Mouse (Mus musculus) C2C12 (cell line): ENCODE measurements at regions not wholly inside any gene's neighbourhood (a gene's known extent, or its start where the extent isn't known, plus 50 kb on each side); places are given as distances from the start of the nearest gene placed in this dataset.

Source experiments
- H3K27me3 ChIP-seq: one replicate; pipeline ENCODE4 v1.6.1; 2011; ENCODE audit not compliant: control insufficient read depth, insufficient read depth, insufficient read length
- H3K36me3 ChIP-seq: one replicate; pipeline ENCODE4 v1.6.1; 2011; ENCODE audit not compliant: control insufficient read depth, insufficient read depth
- H3K4me3 ChIP-seq: one replicate; pipeline ENCODE4 v1.5.1; 2011; ENCODE audit warnings: mild to moderate bottlenecking, control low read depth; ENCODE audit not compliant: poor library complexity, insufficient read depth, severe bottlenecking
- H3K79me2 ChIP-seq: one replicate; pipeline ENCODE4 v1.6.1; 2011; ENCODE audit not compliant: control insufficient read depth, insufficient read depth
- H3K79me3 ChIP-seq: one replicate; pipeline ENCODE4 v1.6.1; 2011; ENCODE audit warnings: low read depth, control low read depth
- H3ac ChIP-seq: one replicate; pipeline ENCODE3; 2011; ENCODE audit warnings: low read depth; ENCODE audit not compliant: control insufficient read depth, insufficient read length
- CEBPB ChIP-seq: IDR thresholded peaks from one replicate; pipeline ENCODE4 v1.6.1; 2011; ENCODE audit warnings: low read depth, mild to moderate bottlenecking, control low read depth, moderate library complexity
- CTCF ChIP-seq: IDR thresholded peaks from one replicate; pipeline ENCODE4 v1.5.1; 2011; ENCODE audit not compliant: control insufficient read depth, insufficient read depth, insufficient read length
- FOSL1 ChIP-seq: IDR thresholded peaks from one replicate; pipeline ENCODE4 v1.8.0; 2011; ENCODE audit warnings: mild to moderate bottlenecking, low read length; ENCODE audit not compliant: poor library complexity, insufficient read depth, severe bottlenecking
- MAX ChIP-seq: IDR thresholded peaks from one replicate; pipeline ENCODE4 v1.6.1; 2011; ENCODE audit warnings: mild to moderate bottlenecking, control low read depth
- MYOD1 ChIP-seq: IDR thresholded peaks from one replicate; pipeline ENCODE4 v1.6.1; 2011; ENCODE audit warnings: low read depth; ENCODE audit not compliant: control insufficient read depth, insufficient read length
- MYOG ChIP-seq: IDR thresholded peaks from one replicate; pipeline ENCODE4 v1.6.1; 2011; ENCODE audit not compliant: control insufficient read depth, insufficient read length; ENCODE audit errors: extremely low read depth
- USF1 ChIP-seq: IDR thresholded peaks from one replicate; pipeline ENCODE4 v1.6.1; 2011; ENCODE audit warnings: low read depth, mild to moderate bottlenecking, control low read depth, moderate library complexity

DNA sequence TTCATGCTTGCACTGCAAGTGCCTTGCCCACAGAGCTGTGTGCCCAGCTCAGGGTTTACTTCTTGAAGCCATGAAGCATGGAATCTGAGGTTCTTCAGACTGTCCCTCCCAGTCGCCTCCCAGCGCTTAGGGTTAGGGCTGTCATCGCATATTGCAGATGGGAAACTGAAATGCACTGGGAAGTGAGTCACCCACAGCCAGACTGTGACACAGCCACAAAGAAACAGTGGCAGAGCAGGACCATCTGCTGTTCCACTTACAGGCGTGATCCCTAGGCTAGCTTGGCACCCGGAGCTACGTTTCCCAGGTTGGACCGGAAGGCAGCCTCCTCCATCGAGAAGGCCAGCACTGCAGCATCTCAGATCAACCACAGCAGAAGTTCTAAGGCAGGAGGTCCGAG lies 228.7 kb downstream of the Emp1 start:
- TF ChIP-seq MYOG (no peak), MAX (no peak), MYOD1 (no peak), CEBPB (no peak), USF1 (no peak), FOSL1 (no peak), CTCF (no peak)
- Histone ChIP-seq H3K79me2 (no peaks in the 10 kb centered on the region), H3K36me3 (no peaks in the 10 kb centered on the region), H3ac (no peak overlapping the region), H3K79me3 (no peaks in the 10 kb centered on the region), H3K4me3 (no peak overlapping the region), H3K27me3 (no peaks in the 10 kb centered on the region)

DNA sequence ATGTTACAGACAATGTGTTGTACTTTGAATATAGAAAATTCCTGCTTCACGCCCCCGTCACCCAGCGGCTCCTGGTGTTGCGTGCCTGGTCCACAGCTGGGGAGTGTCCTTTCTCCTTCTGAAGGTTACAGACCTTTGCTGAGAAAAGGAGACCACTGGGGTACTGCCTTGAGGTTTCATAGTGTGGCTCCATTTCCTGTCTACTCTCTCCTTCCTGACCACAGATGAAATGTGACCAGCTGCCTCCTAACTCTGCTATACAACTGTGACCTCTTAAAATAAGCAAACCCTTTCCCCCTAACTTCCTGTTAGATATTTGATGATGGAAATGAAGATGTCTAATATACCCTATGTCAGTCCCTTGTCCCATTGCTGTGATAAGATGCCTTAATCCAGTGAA lies 234.0 kb downstream of the Emp1 start:
- H3K27me3 ChIP-seq = no peaks in the 10 kb centered on the region
- H3K79me3 ChIP-seq = no peaks in the 10 kb centered on the region
- no peak for TF ChIP-seq MAX
- TF ChIP-seq FOSL1 = no peak
- TF ChIP-seq MYOG = no peak
- no peak for TF ChIP-seq MYOD1
- TF ChIP-seq CTCF = no peak
- no peak for TF ChIP-seq CEBPB
- TF ChIP-seq USF1 = no peak
- no peak overlapping the region for H3ac ChIP-seq
- H3K36me3 ChIP-seq = no peaks in the 10 kb centered on the region
- no peaks in the 10 kb centered on the region for H3K79me2 ChIP-seq
- H3K4me3 ChIP-seq = no peak overlapping the region

DNA sequence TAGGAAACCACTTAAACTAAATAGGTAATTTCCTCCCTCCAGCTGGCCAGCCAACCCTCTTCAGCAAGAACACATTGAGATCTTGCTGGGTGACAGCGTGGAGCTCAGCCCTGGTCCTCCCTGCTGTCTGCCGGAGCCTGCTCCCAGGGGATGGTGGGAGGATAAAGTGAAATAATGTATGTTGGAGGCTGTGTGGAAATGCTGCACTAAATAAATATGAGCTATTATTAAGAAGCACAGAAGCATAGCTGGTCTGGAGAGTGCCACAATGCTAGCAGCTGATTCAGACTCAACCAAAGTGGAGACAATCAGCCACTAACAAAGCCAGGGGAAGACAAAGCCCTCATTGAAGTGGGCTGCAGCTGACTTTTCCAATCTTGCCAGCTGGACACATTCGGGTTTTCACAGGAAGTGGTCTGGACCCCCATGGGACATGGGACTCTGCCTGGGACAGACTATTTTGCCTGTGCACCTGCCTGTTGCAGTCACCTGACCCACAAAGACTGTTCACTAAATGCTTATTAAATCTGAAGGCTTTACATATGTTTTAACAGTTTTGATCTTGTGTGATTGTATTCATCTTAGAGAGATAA lies 248.3 kb downstream of the Emp1 start:
- no peaks in the 10 kb centered on the region for H3K79me2 ChIP-seq
- TF ChIP-seq MYOG = no peak
- no peak for TF ChIP-seq USF1
- TF ChIP-seq CEBPB = no peak
- no peak for TF ChIP-seq MAX
- TF ChIP-seq MYOD1 = no peak
- TF ChIP-seq FOSL1 = no peak
- no peak for TF ChIP-seq CTCF
- no peaks in the 10 kb centered on the region for H3K27me3 ChIP-seq
- H3ac ChIP-seq = no peak overlapping the region
- no peak overlapping the region for H3K4me3 ChIP-seq
- H3K36me3 ChIP-seq = no peaks in the 10 kb centered on the region
- H3K79me3 ChIP-seq = no peaks in the 10 kb centered on the region

DNA sequence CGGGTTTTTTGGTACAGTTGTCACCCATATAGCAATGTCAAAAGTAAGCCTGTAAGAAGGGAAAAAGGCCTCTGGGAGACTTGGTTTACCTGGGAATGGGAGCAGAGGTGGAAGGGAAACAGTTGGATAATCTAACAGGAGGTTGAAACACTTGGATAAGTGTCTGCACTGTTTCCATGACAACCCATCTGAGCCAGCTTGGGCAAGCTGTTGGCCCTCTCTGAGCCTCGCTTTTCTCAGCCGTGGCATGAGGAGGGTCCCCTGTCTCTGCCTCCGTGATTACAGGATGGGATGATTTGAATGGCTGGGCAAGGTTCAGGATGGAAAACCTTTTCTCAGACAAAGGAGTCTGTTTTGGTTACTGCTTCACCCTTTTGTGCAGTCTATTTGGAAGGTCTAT lies 265.6 kb downstream of the Emp1 start:
- no peaks in the 10 kb centered on the region for H3K79me2 ChIP-seq

DNA sequence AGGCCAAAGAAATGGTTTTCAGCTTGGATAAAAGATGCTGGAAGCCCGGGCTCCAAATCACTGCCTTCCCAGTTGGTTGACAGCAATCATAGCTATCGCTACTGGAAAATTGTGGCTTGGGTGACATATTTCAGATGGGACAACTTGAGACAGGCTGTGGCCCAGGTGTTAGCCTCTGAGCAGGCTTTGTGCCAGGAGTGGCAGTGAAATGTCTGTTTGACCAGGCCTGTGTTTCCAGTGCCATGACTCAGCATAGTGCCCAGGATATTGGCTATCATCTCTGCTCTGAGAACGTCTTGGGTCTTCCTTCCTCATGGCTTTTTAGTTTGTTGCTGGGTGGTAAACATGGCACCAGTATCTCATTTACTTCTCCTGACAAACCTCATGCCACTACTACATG lies 266.9 kb downstream of the Emp1 start:
- Histone ChIP-seq H3K4me3 (no peak overlapping the region), H3ac (no peak overlapping the region), H3K36me3 (no peaks in the 10 kb centered on the region), H3K27me3 (no peaks in the 10 kb centered on the region), H3K79me3 (no peaks in the 10 kb centered on the region), H3K79me2 (no peaks in the 10 kb centered on the region)
- TF ChIP-seq MYOD1 = no peak
- no peak for TF ChIP-seq FOSL1
- no peak for TF ChIP-seq CTCF
- no peak for TF ChIP-seq MAX
- no peak for TF ChIP-seq CEBPB
- no peak for TF ChIP-seq MYOG
- TF ChIP-seq USF1 = no peak

More for the DNA sequence above, 265.6 kb downstream of the Emp1 start:
- TF ChIP-seq MYOD1 (no peak), MAX (no peak), CEBPB (no peak), USF1 (no peak), FOSL1 (no peak), MYOG (no peak), CTCF (no peak)
- Histone ChIP-seq H3K36me3 (no peaks in the 10 kb centered on the region), H3ac (no peak overlapping the region), H3K27me3 (no peaks in the 10 kb centered on the region), H3K79me3 (no peaks in the 10 kb centered on the region), H3K4me3 (no peak overlapping the region)

DNA sequence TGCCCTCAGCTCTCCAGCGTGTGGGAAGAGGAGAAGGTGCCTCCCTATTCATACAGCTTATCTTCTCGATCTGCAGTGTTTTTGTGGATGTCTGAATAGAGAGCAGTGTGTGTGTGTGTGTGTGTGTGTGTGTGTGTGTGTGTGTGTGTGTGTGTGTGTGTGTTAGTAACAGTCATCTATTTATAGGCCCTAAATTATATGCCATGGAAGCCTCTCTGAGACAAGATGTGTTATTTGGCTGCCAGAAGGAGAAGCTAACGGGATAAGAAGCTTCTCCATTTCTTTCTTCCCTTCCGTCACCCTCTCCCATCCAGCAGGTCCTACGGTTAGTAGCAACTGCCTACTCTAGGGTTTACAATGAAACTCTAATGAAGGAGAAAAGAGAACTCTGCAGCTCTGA lies 270.3 kb downstream of the Emp1 start:
- no peaks in the 10 kb centered on the region for H3K27me3 ChIP-seq

More for the DNA sequence above, 270.3 kb downstream of the Emp1 start:
- H3K79me2 ChIP-seq = no peaks in the 10 kb centered on the region
- TF ChIP-seq CEBPB = no peak
- no peak for TF ChIP-seq FOSL1
- no peak for TF ChIP-seq MYOD1
- no peak for TF ChIP-seq CTCF
- no peak for TF ChIP-seq MYOG
- TF ChIP-seq USF1 = no peak
- TF ChIP-seq MAX = no peak
- H3ac ChIP-seq = no peak overlapping the region
- no peaks in the 10 kb centered on the region for H3K36me3 ChIP-seq
- H3K4me3 ChIP-seq = no peak overlapping the region
- H3K79me3 ChIP-seq = no peaks in the 10 kb centered on the region
